Mouse (Mus musculus) lung, postnatal 4 days (tissue): ENCODE measurements around the gene Hmgb1.
"Not testable (repeated sequence)": the region's sequence is repeated elsewhere in the genome, so short reads cannot be mapped to it uniquely, and the experiment has no call there.

Source experiments
- DNase-seq, 2 experiments: peaks; one replicate each; pipeline ENCODE4 v3.0.0; 2021

Hmgb1 gene

DNA sequence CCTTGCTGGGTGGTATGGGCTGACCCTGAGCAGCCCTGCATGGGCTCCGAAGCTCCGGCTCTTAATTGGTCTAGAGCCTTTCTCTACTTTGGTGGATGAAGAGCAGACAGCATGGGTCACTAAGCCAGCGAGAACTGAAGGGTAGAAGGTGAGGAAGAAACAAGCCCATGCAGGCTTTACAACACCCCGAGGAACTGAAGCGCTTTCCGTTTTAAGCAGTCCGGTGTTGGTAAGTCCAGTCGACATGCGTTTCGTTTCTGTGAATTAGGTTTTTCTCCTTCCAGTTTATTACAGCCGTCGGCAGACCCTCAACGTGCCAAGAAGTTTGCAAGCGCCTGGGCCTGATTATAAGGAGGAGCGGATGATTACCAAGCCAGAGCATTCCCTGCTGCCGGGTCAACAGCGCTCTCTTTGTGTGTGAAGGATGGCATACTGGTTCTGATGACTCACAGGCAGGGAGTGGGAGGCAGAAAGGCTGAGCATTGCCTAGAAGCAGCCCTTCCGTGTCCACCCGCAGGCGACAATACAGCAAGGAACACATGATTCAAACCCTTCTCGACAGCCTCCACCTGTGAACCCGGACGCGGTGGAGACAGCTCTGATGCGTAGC, 40.4 kb downstream of the Hmgb1 start:
- DNase-seq, result peak; percentile 24 to 58

DNA sequence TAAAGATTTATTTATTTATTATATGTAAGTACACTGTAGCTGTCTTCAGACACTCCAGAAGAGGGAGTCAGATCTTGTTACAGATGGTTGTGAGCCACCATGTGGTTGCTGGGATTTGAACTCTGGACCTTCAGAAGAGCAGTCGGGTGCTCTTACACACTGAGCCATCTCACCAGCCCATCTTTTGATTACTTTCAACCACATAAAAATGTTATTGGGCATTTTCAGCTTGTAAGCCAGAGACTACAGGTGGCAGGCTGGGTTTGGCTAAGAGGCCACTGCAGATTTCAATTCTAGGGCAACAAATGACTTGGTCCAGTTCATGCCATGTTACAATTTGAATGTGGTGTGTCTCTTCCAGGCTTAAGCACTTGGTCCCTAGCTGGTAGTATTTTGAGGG, 43.1 kb downstream of the Hmgb1 start:
- not testable (repeated sequence) for DNase-seq

DNA sequence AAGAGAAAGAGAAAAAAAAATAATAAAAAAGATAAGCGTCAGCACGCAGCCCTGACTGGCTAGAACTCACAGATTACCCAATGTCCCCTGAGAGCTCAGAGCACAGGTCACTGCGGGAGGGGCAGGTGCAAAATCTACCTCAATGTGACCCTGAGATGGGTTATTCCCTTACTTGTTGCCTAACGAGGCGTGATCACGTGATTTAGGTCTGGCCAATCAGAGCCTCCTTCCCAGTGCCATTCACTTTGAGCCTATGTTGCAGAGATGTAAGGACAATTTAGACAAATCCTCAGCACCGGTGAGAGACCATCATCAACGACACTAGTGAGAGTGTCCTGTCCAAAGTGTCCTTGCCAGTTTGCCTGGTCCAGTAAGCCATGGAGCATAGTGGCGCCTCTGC, 44.0 kb downstream of the Hmgb1 start:
- no peak for DNase-seq

DNA sequence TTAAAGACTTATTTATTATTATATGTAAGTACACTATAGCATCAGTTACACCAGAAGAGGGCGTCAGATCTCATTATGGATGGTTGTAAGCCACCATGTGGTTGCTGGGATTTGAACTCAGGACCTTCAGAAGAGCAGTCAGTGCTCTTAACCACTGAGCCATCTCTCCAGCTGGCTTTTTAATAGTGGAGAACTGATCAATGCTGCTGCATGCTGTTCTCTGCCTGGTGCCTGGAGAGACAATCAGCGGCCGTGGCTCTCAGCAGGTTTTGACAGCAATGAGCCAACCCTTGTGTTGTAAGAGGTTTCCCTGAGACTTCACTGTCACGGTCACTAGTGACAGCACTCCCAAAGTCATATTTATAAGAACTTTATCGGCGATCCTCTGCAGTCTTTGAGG, 46.2 kb downstream of the Hmgb1 start:
- not testable (repeated sequence) for DNase-seq

DNA sequence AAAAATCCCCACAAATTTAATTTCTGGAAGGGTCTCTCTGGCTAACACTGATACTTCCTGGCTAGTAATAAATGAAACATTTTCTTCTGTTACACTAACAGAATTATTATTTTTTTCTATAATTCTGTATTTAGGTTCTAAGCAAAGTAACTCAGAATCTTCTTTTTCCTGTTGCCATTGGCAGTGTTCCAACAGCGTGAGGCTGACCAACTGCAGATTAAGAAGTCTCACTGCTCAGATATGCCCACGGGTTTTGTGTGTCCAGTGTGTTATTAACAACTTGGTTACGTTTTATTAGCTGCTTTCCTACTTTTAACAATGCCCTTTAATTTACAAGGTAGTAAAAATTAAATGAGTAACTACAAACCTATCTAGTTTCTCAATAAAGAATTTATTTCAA, 46.8 kb downstream of the Hmgb1 start:
- no peak for DNase-seq

DNA sequence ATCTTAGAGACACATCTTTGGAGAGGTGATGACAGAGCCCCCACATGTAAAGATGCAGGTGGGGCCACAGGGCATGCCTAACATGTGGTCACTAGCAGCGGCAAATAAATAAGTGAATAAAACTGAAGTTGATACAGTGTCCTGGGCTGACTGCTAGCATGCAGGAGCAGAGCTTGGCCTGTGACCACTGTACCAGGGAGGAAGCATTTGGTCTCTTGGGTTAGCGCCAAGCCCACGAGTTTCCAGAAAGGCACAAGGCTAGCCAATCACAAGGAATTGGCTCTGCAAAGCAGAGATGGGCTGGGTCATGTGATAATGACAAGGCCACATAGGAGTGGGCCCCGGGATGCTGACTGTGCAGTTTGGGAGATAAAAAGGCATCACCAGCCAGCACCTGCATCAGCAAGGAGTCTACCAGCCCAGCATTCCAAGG, 47.3 kb downstream of the Hmgb1 start:
- peak in 1 of 2 experiments; percentile 32 for DNase-seq

DNA sequence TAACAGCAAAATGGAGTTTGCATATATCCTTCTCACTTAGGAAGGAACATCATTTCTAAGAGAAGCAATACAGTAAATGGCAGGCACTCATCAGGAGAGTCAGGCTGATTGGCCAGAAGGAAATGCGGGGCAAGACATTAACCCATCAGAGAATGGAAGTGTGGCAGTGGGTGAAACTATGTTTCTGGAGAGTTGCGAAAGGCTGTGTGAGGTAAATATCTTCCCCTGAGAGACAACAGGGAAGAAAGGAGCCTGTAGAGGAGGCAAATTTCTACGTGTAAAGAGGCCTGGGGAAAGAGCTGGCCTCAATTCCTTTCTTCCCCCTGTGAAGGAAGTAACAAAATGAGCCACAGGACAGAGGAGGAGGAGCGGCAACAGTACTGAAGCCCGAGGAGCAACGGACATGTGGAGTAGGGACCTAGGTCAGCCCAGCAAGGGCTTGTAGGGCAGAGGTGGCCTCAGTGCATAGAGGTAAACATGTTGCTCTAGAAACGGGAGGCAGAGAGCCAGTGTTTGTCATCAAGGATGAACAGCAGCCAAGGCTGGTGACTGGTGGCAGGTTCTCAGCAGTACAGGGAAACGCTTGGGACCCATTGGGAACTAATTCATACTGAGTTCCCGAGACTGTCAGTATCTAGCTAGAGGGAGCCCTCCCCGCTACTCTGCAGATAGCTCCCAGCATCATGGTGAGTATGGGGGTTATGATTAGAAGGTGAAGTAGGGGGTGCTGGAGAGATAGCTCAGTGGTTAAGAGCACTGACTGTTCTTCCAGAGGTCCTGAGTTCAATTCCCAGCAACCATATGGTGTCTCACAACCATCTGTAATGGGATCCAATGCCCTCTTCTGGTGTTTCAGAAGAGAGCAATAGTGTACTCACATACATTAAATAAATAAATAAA, 48.6 kb downstream of the Hmgb1 start:
- no peak for DNase-seq

DNA sequence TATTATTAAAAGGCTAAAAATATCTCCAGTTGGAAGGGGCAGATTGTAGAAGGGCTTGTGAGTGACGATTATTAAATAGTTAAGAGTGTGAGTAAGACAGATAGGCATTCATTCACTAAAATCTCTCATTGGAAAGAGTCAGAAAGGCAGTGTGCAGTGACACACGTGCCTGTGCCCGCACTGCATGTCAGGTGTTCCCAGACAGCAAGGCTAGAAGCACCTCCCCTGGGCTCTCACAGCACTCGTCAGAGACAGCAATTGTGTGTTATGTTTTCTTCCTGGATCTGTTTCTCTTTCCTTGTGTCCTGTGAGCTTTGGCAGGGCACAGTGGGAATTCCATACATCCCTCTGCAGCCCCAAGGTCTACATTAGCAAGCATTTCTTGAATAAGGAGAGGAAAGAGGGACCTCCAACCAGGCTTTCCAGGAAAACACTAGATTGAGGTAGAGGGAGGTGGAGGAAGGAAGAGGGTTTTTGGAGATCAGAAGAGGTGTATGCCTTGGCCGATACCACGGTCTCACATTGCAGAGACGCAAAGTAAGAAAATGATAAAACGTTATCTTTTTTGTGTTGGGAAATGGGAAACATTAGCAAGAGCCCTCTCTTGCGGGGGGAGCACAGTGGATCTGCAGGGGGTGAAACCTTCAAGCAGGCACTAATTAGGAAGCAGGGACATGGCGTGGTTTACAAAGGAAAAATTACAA, 49.4 kb downstream of the Hmgb1 start:
- no peak for DNase-seq

DNA sequence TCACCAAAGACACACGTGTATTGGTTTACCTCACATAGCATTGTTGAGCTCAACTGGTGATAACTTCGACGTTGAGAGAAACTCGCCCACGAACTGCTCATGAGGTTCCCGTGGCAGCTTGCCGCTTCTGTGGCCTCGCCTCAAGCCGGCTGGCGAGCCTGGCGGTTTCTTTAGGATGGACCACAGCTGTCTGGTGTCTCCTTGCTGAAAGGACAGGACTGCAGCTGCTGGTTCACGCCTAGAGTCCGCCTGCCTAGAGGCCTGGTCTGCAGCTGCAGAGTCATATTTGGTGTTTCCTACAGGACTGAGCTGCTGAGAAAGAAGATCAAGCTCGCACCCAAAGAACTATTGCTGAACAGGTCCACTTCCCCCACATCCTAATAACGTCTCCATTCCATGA, 55.8 kb downstream of the Hmgb1 start:
- peak; percentile 25 to 74 for DNase-seq

DNA sequence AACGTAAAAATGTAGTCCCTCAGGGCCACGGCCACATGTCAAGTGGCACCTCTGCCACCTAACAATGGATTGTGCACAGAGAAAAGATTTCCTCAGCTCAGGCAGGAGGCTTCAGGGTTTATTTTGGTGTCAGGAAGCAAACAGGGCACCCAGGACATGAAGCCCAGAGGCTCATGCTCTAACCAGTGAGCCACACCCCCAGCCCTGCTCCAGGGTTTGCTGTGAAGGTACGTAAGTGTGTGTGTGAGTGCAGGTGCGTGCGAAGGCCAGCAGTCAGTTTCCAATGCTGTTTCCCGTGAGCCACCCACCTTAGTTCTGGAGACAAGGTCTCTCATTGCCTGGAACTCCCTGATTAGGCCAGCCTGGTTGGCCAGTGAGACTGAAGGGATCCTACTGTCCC, 60.5 kb downstream of the Hmgb1 start:
- no peak for DNase-seq

DNA sequence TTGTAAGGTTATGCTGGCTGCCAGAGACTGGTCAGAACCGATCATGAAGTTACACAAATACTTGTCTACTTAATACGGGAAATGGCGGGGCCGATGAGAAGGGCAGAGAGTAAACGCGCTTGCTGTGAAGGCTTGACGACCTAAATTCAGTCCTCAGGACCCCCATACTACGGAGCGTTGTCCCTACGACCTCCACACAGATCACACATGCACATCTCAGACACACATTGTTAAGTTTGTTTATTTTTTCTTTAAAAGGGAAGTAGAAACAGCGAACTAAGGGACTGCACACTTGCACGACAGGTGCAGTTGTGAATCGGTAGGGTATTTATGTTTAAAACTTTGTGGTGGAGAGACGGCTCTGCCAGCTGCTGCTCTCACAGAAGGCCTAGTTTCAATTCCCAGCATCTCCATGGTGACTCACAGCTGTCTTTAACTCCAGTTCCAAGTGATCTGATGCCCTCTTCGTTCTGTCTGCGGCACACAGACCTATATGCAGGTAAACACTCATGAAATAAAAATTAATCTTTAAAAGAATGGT, 64.9 kb downstream of the Hmgb1 start:
- no peak for DNase-seq

DNA sequence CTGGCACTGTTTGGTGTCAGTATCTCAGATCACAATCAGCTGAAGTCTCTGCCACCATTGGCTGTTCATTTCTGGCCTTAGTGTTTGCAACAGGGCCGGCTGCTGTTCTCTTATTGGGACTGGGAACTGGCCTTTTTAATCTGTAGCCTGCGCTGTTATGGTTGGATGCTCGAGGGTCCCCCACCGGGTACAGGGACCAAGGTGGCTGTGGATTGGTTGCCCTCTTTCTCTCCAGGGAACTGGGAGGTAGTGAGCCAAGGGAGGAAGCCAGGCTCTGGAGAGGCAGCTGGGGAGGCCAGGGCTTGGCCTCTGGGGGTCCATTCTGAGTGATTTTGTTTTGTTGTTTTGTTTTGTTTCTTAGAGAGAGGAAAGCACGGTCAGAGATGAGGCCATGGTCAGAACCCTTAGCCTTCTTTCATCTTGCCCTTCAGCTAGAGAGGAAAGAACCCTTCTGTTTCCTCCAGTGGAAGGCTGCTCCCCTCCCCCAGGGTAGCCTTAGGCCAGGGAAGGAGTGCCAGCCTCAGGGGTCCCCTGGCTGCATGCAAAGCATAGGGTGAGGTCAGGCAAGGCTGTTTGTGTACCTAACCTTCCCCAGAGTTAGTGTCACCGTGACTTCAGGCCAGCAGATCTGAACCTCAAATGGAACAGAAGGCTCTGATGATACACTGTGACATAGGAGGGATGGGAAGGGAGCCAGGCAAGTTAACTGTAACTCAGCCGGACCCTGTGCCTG, 66.3 kb downstream of the Hmgb1 start:
- no peak for DNase-seq

DNA sequence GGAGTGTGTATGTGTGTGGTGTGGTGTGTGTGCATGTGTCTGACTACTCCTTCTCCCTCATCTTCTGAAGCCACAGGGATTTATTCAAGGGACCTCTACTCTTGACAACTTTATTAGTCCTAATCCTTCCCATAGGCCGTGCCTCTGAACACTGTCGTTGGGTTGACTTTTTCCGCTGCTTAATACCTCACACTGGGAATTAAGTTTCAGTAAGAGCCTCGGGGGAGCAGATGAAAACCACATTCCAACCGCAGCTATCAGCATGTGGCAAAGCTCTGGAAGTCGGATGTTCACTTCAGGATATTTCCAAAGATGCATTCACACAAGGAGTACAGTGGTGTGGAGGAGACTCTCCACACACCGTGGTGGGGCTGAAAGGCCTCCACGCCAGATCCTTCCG, 69.7 kb downstream of the Hmgb1 start:
- DNase-seq, result no peak

DNA sequence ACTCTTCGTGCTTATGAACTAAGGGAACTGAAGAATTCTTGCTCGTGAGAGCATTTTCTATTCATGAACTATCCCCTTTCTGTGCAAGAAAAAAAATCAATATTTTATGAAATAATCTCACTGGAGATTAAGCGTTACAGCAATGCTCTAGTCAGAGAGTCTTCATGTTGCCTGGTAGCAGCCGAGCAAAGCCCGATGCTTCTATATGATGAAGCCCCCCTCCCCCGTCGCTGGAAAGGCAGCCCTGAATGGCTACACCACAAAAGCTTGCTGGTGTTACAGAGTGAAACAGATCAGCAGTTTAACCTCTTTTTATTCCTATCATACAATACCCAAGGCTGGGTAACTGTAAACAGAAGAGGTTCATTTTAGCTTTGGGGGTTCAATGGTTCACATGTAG, 70.3 kb downstream of the Hmgb1 start:
- no peak for DNase-seq

DNA sequence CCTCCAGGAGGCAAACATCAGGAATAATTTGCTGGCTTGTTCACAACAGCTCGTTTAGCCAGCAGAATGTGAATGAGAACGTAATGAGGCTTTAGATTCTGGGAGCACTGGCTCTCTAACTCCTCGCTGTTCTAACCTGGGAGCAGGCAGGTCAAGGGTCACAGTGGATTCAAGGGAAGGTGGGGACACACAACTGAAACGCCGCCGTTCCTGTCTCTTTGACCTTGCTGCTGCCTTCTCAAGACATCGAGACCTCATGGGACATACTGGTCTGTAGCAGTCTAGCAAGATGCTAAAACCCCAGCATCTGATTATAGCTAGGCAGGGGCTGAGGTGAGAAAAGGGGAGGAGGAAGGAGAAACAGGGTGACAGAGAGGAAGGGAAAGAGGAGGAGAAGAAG, 70.8 kb downstream of the Hmgb1 start:
- DNase-seq, result no peak

DNA sequence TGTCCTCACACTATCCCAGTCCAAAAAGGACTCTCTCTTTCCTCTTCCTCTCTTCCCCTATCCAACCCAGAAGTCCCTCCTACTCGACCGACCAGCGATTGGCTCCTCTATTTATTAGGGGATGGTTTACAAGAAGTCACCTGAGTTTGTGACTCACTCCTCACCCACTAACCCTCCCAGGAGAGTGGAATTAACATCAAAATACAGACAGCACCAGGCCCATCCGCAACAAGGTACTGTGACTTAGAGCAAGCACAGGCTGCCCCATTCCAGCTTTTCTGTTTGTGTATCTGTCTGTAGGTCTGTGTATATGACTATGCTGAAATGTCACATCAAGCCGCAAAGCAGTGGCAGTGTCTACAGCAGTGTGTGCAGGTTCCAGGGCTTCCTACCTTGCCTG, 71.7 kb downstream of the Hmgb1 start:
- no peak for DNase-seq

DNA sequence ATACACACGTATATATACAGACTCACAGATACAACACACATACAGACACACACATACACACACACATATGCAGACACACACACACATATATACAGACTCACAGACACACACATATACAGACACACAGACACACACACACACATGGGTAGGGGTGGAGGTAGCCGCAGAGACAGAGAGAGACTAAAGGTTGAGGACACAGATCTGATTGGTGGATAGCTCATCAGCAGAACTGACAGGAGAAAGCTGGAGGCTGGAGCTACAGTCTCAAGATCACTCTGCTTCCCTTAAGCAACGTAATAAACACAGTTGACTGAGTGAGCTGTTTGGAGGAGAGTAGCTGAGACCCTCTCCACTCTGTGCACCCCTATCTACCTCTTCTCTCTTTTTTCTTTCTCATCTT, 75.1 kb downstream of the Hmgb1 start:
- DNase-seq, result no peak

DNA sequence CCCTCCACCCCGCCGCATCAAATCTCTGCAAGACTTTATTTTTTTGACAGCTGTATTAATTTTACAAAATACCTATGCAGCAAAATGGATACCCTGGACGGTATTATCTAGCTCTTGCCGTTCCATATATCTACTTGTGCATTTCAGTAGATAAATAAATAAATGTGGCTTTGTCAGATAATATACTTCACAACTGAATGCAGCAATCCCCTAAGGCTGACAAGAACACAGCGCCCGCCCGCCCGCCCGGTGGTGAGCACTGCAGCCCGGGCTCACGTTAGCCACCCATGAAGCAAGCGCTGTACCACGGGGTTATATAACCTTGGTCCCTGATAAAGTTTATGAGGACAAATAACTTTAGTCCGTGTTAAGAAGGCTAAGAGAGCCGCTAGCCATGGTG, 76.1 kb downstream of the Hmgb1 start:
- no peak for DNase-seq

DNA sequence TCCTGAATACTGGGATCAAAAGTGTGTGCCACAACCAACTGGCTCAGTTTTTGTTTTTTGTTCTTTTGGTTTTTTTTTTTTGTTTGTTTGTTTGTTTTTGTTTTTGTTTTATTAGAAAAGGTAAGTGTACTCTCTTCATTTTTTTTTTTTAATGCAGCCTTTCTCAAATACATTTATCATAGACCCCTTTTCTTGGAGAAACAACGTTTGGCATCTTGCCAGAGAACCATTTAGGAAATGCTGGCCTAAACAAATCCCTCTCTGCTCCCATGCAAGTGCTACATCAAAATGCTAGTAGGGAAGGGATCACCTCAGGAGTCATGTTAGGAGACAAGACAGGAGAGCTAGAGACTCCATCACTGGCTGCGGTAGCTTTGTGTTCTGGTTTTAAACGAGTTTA, 76.7 kb downstream of the Hmgb1 start:
- no peak for DNase-seq

DNA sequence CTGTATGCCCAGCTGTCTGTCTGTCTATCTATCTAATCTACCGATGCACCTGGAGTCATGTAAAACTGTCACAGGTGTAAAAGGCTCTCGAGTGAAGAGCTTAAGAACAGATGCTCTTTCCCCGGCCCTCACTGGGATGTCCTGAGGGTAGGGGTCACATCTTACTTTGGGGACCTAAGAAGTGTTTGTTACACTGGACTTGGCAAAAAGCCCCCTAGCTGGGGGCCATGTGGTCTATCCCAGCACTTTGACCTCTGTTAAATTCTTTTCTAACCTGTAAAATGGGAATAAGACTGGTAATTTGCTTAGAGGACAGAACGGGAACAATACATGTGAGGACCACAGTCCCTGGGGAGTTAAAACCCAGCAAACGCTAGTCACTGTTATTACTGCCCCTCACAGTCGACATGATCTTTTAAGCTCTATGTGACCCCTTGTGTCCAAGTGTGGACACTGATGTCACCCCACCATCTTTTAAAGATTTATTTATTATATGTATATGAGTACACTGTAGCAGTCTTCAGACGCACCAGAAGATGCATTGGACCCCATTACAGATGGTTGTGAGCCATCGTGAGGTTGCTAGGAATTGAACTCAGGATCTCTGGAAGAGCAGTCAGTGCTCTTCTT, 80.1 kb downstream of the Hmgb1 start:
- DNase-seq, result no peak

DNA sequence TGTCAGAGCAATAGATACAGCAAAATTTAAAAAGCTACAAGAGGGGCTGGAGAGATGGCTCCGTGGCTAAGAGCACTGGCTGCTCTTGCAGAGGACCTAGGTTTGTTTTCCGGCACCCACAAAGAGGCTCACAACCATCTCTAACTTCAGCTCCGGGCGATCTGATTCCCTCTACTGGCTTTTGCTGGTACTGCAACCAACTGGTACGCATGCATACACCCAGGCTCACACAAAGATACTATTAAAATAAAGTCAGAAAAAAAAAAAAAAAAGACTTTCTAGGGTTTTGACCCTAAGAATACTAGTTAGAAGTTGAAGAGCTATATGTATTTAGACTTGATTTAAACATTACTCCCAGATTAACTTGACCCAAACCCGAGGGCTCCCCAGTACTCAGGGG, 82.4 kb downstream of the Hmgb1 start:
- DNase-seq, result no peak

DNA sequence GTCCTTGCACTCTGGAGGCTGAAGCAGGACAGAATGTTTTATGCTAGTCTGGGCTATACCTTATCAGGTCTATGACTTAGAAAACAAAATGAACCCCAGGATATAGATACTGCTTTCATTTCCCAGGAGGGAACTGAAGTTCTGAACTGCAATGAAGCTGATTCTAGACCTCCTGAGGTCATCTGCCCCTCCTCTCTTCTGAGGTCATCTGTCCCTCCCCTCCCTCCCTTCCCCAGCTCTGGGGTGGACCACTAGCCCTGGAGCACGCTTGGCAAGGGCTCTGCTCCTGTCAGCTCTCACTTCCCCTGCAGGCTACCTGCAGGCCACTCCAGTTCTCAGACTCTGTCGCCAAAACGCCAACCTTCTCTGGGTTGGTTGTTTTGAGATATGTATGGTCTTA, 84.2 kb downstream of the Hmgb1 start:
- DNase-seq, result no peak
